Mouse (Mus musculus): Measurements from ENCODE around the gene Cyp8b1. TPM values are rescaled to one million over a fixed set of nuclear protein-coding genes. Genes with fewer than 3 reads are reported as not detected.

The Cyp8b1 gene
- polyA plus RNA-seq, 1 experiment from 2014 or later, result not detected

GRCm38 (mm10) chr9:121900282-121900855 lies 15.7 kb downstream of the Cyp8b1 start:
- H3K9me3 ChIP-seq (ENCODE audit: control insufficient read depth, low read length), result no peaks in the 10 kb centered on the region
- no peaks in the 10 kb centered on the region for H3K27me3 ChIP-seq (replicated peaks; ENCODE audit: control insufficient read depth, insufficient read depth, low read length)
- H3K27ac ChIP-seq (ENCODE audit: low read length), result no peak overlapping the region
- no peak overlapping the region for H3K4me2 ChIP-seq (ENCODE audit: low read length)
- H3K36me3 ChIP-seq (ENCODE audit: control insufficient read depth, insufficient read depth), result no peaks in the 10 kb centered on the region
- WGBS, result 78% methylated on average over 5 of the region's 5 CpGs
- H3K9ac ChIP-seq (replicated peaks; ENCODE audit: low read depth, low read length), result no peak overlapping the region
- H3K4me3 ChIP-seq (replicated peaks; ENCODE audit: low read length), result no peak overlapping the region
- no peaks in the 10 kb centered on the region for H3K4me1 ChIP-seq (replicated peaks; ENCODE audit: control insufficient read depth, insufficient read depth, low read length)
- ATAC-seq, result no peak

DNA sequence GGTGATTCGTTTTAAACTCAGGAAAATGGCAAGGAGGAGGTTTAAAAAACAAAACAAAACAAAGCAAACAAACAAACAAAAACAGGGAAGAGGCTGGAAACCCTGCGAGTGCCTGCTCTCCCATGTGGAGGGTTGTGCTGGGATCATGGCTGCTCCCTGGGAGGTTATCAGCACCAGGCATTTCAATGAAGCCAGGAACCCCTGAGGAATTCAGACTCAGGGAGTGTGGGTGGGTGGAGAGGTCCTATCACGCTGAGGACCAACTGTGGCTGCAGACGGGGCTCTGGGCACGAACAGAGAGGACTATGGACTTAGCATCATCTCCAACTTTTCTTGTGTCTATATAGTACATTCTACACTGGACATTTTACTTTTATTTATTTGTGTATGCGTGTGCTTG lies 16.8 kb downstream of the Cyp8b1 start:
- Histone ChIP-seq H3K9me3 (ENCODE audit: control insufficient read depth, low read length) (no peaks in the 10 kb centered on the region), H3K27me3 (replicated peaks; ENCODE audit: control insufficient read depth, insufficient read depth, low read length) (no peaks in the 10 kb centered on the region), H3K4me1 (replicated peaks; ENCODE audit: control insufficient read depth, insufficient read depth, low read length) (no peaks in the 10 kb centered on the region), H3K4me2 (ENCODE audit: low read length) (no peak overlapping the region), H3K27ac (ENCODE audit: low read length) (no peak overlapping the region), H3K4me3 (replicated peaks; ENCODE audit: low read length) (no peak overlapping the region), H3K36me3 (ENCODE audit: control insufficient read depth, insufficient read depth) (no peaks in the 10 kb centered on the region), H3K9ac (replicated peaks; ENCODE audit: low read depth, low read length) (no peak overlapping the region)
- ATAC-seq, result no peak
- WGBS, result 69% methylated on average over 6 of the region's 6 CpGs

DNA sequence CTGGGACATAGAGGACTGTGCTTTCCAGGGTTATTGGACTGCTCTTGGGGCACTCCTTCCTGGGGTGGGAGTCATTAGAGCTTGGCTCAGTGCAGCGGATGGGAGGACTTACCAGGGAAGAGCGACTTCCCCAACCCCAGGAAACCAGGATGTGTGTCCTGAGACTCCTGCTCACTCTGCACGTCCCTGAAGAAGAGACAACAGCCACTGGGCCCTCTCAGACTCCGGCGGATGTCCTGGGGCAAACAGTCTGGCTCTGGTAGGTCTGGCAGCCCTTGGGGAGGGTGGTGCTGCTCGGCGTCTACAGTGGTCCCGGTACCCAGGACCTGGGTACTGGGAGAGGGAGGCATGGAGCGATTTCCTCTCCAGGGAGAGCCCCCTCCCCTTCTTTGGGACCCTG lies 17.9 kb downstream of the Cyp8b1 start, which contains the start of gene Ackr2:
Gene Ackr2, plus strand, starts transcription at position 111 of the 400 bp plus-strand sequence.
- ATAC-seq, result no peak
- Histone ChIP-seq H3K27ac (ENCODE audit: low read length) (no peak within 1 kb of the TSS), H3K9me3 (ENCODE audit: control insufficient read depth, low read length) (no peaks in the 10 kb centered on the region), H3K4me2 (ENCODE audit: low read length) (no peak within 1 kb of the TSS), H3K27me3 (replicated peaks; ENCODE audit: control insufficient read depth, insufficient read depth, low read length) (no peaks in the 10 kb centered on the region), H3K9ac (replicated peaks; ENCODE audit: low read depth, low read length) (no peak within 1 kb of the TSS), H3K4me1 (replicated peaks; ENCODE audit: control insufficient read depth, insufficient read depth, low read length) (no peaks in the 10 kb centered on the region), H3K36me3 (ENCODE audit: control insufficient read depth, insufficient read depth) (no peaks in the 10 kb centered on the region), H3K4me3 (replicated peaks; ENCODE audit: low read length) (no peak within 1 kb of the TSS)
- 79% methylated on average over 9 of the region's 9 CpGs for WGBS

- H3K9ac ChIP-seq (replicated peaks; ENCODE audit: low read depth, low read length), result no peak overlapping the region
- no peaks in the 10 kb centered on the region for H3K27me3 ChIP-seq (replicated peaks; ENCODE audit: control insufficient read depth, insufficient read depth, low read length)
- H3K36me3 ChIP-seq (ENCODE audit: control insufficient read depth, insufficient read depth), result no peaks in the 10 kb centered on the region
- no peak overlapping the region for H3K27ac ChIP-seq (ENCODE audit: low read length)
- no peak overlapping the region for H3K4me2 ChIP-seq (ENCODE audit: low read length)
- H3K4me1 ChIP-seq (replicated peaks; ENCODE audit: control insufficient read depth, insufficient read depth, low read length), result no peaks in the 10 kb centered on the region
- 82% methylated on average over 4 of the region's 4 CpGs for WGBS
- H3K4me3 ChIP-seq (replicated peaks; ENCODE audit: low read length), result no peak overlapping the region
- no peak for ATAC-seq
- H3K9me3 ChIP-seq (ENCODE audit: control insufficient read depth, low read length), result no peaks in the 10 kb centered on the region
These were observed 19.3 kb downstream of the Cyp8b1 start for GRCm38 (mm10) chr9:121896820-121897219.

DNA sequence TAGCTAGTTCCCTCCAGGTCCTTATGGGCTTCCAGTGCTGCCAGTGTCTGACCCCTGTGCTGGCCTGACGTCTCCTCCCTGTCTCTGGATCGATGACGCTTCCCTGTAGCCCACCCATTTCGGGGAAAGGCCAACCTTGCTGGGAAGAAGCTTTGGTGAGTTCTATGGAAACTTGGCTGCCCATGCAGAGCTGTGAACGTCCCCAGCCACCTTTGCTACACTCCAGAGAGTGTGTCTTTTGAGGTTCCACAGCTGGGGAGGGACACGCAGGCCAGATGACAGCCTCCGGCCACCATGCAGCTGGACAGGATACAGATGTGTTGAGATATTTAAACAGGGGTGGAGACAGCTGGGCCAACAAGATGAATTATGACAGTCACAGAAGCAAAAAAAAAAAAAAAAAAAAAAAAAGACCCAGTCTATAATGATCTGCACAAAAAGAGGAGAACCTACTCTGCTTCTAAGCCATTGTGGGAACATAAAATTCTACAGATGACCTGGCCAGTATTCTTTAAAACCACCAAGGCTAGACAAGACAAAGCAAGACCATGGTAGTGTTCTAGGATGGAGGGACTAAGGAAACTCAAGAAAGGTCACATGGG lies 20.6 kb downstream of the Cyp8b1 start:
- ATAC-seq, result no peak

GRCm38 (mm10) chr9:121894447-121894846 lies 21.7 kb downstream of the Cyp8b1 start:
- no peak overlapping the region for H3K4me2 ChIP-seq (ENCODE audit: low read length)
- ATAC-seq, result no peak
- no peaks in the 10 kb centered on the region for H3K9me3 ChIP-seq (ENCODE audit: control insufficient read depth, low read length)
- no peak overlapping the region for H3K9ac ChIP-seq (replicated peaks; ENCODE audit: low read depth, low read length)
- H3K27me3 ChIP-seq (replicated peaks; ENCODE audit: control insufficient read depth, insufficient read depth, low read length), result no peaks in the 10 kb centered on the region
- no peak overlapping the region for H3K27ac ChIP-seq (ENCODE audit: low read length)
- no peaks in the 10 kb centered on the region for H3K4me1 ChIP-seq (replicated peaks; ENCODE audit: control insufficient read depth, insufficient read depth, low read length)
- WGBS, result 80% methylated on average over 7 of the region's 7 CpGs
- H3K36me3 ChIP-seq (ENCODE audit: control insufficient read depth, insufficient read depth), result no peaks in the 10 kb centered on the region
- H3K4me3 ChIP-seq (replicated peaks; ENCODE audit: low read length), result no peak overlapping the region

More for the DNA sequence above, 20.6 kb downstream of the Cyp8b1 start:
- H3K9me3 ChIP-seq (ENCODE audit: control insufficient read depth, low read length), result no peaks in the 10 kb centered on the region
- H3K9ac ChIP-seq (replicated peaks; ENCODE audit: low read depth, low read length), result no peak overlapping the region
- H3K36me3 ChIP-seq (ENCODE audit: control insufficient read depth, insufficient read depth), result no peaks in the 10 kb centered on the region
- WGBS, result 84% methylated on average over 7 of the region's 7 CpGs
- no peak overlapping the region for H3K4me3 ChIP-seq (replicated peaks; ENCODE audit: low read length)
- H3K4me1 ChIP-seq (replicated peaks; ENCODE audit: control insufficient read depth, insufficient read depth, low read length), result no peaks in the 10 kb centered on the region
- H3K27me3 ChIP-seq (replicated peaks; ENCODE audit: control insufficient read depth, insufficient read depth, low read length), result no peaks in the 10 kb centered on the region
- no peak overlapping the region for H3K4me2 ChIP-seq (ENCODE audit: low read length)
- no peak overlapping the region for H3K27ac ChIP-seq (ENCODE audit: low read length)

- Histone ChIP-seq H3K27me3 (replicated peaks; ENCODE audit: control insufficient read depth, insufficient read depth, low read length) (no peaks in the 10 kb centered on the region), H3K9me3 (ENCODE audit: control insufficient read depth, low read length) (no peaks in the 10 kb centered on the region), H3K27ac (ENCODE audit: low read length) (no peak overlapping the region), H3K4me2 (ENCODE audit: low read length) (no peak overlapping the region), H3K36me3 (ENCODE audit: control insufficient read depth, insufficient read depth) (no peaks in the 10 kb centered on the region), H3K4me1 (replicated peaks; ENCODE audit: control insufficient read depth, insufficient read depth, low read length) (no peaks in the 10 kb centered on the region), H3K4me3 (replicated peaks; ENCODE audit: low read length) (no peak overlapping the region), H3K9ac (replicated peaks; ENCODE audit: low read depth, low read length) (no peak overlapping the region)
- 87% methylated on average over 12 of the region's 12 CpGs for WGBS
- ATAC-seq, result no peak
These were observed 23.9 kb downstream of the Cyp8b1 start for GRCm38 (mm10) chr9:121892057-121892687.

GRCm38 (mm10) chr9:121891301-121891700 lies 24.8 kb downstream of the Cyp8b1 start:
- Histone ChIP-seq H3K9me3 (ENCODE audit: control insufficient read depth, low read length) (no peaks in the 10 kb centered on the region), H3K4me3 (replicated peaks; ENCODE audit: low read length) (no peak overlapping the region), H3K9ac (replicated peaks; ENCODE audit: low read depth, low read length) (no peak overlapping the region), H3K27me3 (replicated peaks; ENCODE audit: control insufficient read depth, insufficient read depth, low read length) (no peaks in the 10 kb centered on the region), H3K4me1 (replicated peaks; ENCODE audit: control insufficient read depth, insufficient read depth, low read length) (no peaks in the 10 kb centered on the region), H3K36me3 (ENCODE audit: control insufficient read depth, insufficient read depth) (no peaks in the 10 kb centered on the region), H3K4me2 (ENCODE audit: low read length) (no peak overlapping the region), H3K27ac (ENCODE audit: low read length) (no peak overlapping the region)
- WGBS, result 90% methylated on average over 9 of the region's 9 CpGs
- no peak for ATAC-seq

DNA sequence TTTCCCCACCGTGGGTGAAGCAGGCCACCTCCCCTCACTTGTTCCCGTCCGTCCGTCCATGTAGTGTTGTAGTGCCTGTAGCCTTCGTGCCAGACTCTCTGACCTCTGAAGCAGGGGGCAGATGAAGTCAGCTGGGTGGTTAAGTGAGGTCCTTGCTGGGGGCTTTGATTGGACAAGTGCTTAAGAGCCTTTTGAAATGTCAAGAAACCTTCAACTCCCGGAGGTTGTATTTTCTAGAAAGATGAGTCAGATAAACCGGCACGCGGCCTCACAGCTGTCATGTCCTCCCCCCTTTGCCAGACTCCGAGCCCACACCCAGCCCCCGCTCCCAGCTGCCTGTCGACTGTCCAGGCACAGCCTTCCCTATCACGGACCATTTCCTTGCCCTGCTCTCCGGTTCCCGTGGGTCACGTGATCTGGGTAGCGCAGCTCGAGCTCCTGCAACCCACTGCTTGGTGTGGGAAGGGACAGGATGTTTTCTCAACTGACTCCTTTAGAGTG lies 25.6 kb downstream of the Cyp8b1 start:
- H3K27me3 ChIP-seq (replicated peaks; ENCODE audit: control insufficient read depth, insufficient read depth, low read length), result no peaks in the 10 kb centered on the region
- no peak for ATAC-seq
- H3K4me3 ChIP-seq (replicated peaks; ENCODE audit: low read length), result no peak overlapping the region
- no peaks in the 10 kb centered on the region for H3K9me3 ChIP-seq (ENCODE audit: control insufficient read depth, low read length)
- H3K27ac ChIP-seq (ENCODE audit: low read length), result no peak overlapping the region
- H3K9ac ChIP-seq (replicated peaks; ENCODE audit: low read depth, low read length), result no peak overlapping the region
- no peaks in the 10 kb centered on the region for H3K4me1 ChIP-seq (replicated peaks; ENCODE audit: control insufficient read depth, insufficient read depth, low read length)
- WGBS, result 60% methylated on average over 18 of the region's 18 CpGs
- no peaks in the 10 kb centered on the region for H3K36me3 ChIP-seq (ENCODE audit: control insufficient read depth, insufficient read depth)
- no peak overlapping the region for H3K4me2 ChIP-seq (ENCODE audit: low read length)

Measured in forebrain, embryonic 16.5 days (tissue).